Mouse (Mus musculus): Measurements from ENCODE around the gene Smc1a. TPM values are rescaled to one million over a fixed set of nuclear protein-coding genes. Genes with fewer than 3 reads are reported as not detected.
A peak's percentile ranks its signal among the peaks of the same experiment; 100 is the strongest.

Smc1a gene
- polyA plus RNA-seq (2012; rRNA removed), result 2.8 and 3.4 TPM in 2 replicates

DNA sequence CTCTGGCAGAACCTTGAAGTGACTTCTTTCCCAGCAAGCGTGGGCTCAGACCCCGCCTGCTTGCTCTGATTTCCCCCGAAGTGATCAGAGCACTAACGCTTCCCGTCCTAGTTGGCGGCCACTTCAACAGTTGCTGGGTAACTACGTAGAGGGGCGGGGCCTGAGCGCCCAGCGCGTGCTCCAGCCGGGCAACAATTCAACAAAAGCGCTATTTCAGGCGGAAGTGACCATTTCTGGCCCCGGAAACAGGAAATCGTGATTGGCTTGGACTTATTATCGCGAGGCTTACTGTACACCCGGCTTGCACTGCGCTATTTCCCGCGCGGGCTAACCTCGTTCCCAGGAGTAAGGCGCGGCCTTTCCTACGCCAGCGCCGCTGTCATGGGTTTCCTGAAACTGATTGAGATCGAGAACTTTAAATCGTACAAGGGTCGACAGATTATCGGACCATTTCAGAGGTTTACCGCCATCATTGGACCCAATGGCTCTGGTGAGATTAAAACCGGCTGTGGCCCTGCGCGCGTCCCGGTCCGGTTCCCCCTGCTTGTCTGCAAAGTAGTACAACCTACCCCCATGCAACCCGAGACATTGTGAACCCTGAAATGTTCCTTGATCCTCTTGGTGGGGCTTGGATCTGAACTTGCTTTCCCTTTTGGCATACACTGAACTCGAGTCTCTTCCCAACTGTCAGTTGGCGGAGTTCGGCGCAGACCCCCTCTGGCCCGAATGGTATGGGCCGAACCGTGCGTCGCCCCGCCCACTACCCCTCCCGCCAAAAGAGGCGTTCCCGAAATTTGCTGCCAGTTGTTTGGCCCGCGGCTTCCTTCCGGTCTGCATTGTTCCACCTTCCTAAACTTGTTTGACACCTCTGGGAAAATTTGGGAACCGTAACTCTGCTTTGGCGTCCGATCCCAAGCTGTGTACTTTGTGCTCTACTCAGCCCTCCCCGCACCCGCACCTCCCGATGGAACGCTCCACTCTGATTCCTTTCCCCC lies at the start of gene Smc1a, which contains the start of gene Ribc1:
Smc1a (plus strand) TSS at position 278 of the 995 bp plus-strand sequence.
Ribc1 (minus strand) TSS at position 145 of the 995 bp plus-strand sequence.
- H3K4me1 ChIP-seq (ENCODE audit: control insufficient read depth, insufficient read depth, low read length), result no peaks in the 10 kb centered on the region
- TF ChIP-seq CTCF (IDR thresholded peaks at IDR 0.05; ENCODE audit: control insufficient read depth, insufficient read depth, insufficient replicate concordance, low read depth, low read length) (no peak), POLR2A (IDR thresholded peaks at IDR 0.05; ENCODE audit: control insufficient read depth, low read depth, low read length) (peak; percentile 63)
- peak within 1 kb of the TSS; percentile 98 for H3K4me3 ChIP-seq (ENCODE audit: control insufficient read depth, low read depth, low read length)
- no peaks in the 10 kb centered on the region for H3K36me3 ChIP-seq (ENCODE audit: control insufficient read depth, insufficient read depth, low read length)
- H3K27me3 ChIP-seq (ENCODE audit: control insufficient read depth, insufficient read depth, low read length), result no peaks in the 10 kb centered on the region
- peak within 1 kb of the TSS; percentile 99 for H3K27ac ChIP-seq (ENCODE audit: control insufficient read depth, insufficient read depth, low read depth, low read length)

DNA sequence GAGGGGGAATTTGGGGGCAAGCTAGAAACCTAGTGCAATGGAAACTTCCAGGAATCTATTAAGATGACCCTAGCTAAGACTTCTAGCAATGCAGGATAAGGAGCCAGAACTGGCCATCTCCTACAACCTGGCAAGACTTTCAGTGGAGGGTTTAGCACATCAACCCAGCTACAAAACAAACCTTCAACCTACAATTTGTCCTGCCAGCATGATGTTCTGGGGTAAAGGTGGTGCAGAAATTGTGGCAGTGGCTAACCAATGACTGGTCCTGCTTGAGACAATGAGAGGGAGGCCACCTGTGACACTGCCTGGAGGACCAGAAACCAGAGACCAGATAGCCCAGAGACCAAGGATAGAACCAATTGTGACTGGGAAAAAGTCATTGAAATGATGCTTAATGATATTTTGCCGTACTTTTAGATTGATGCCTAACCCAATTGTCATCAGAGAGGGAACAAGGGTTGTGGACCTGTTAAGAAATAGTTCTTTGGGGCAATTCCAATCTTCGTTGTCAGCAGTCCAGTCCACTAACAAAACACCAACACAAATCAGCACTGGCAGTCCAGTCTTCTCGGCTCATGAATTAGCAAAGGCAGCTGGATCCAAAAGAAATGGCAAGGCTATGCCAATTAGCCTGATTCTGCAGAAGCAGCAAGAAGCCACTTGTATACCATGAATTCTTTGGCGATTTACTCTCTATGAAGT lies 17.1 kb upstream of the Smc1a start:
- Histone ChIP-seq H3K4me3 (ENCODE audit: control insufficient read depth, low read depth, low read length) (no peak overlapping the region), H3K4me1 (ENCODE audit: control insufficient read depth, insufficient read depth, low read length) (no peaks in the 10 kb centered on the region), H3K27me3 (ENCODE audit: control insufficient read depth, insufficient read depth, low read length) (no peaks in the 10 kb centered on the region), H3K36me3 (ENCODE audit: control insufficient read depth, insufficient read depth, low read length) (no peaks in the 10 kb centered on the region), H3K27ac (ENCODE audit: control insufficient read depth, insufficient read depth, low read depth, low read length) (no peak overlapping the region)
- TF ChIP-seq CTCF (IDR thresholded peaks at IDR 0.05; ENCODE audit: control insufficient read depth, insufficient read depth, insufficient replicate concordance, low read depth, low read length) (no peak), POLR2A (IDR thresholded peaks at IDR 0.05; ENCODE audit: control insufficient read depth, low read depth, low read length) (no peak)

DNA sequence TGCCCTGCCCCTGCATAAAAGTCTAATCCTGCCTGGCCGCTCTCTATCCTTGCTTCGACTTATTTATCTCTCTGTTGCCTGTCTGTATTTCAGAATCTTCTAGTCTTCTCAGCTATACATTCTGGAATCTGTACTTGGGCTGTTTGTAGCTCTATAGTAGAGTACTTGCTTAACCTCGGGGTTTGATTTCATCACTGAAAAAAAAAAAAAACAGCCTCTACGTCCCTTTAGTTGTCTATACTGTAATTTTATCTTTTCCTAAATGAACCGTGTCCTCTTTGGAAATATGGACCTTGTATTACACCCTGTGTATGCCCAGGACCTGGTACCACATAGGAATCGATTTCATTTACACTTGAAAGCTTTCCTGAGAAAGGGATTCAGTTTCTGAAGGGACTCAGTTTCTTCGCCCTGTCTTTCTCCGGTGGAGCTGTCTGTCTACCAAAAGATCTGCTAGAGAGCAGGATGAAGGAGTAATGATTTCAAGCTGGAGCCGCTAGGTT lies 15.0 kb upstream of the Smc1a start:
- TF ChIP-seq CTCF (IDR thresholded peaks at IDR 0.05; ENCODE audit: control insufficient read depth, insufficient read depth, insufficient replicate concordance, low read depth, low read length), result no peak
- no peak for TF ChIP-seq POLR2A (IDR thresholded peaks at IDR 0.05; ENCODE audit: control insufficient read depth, low read depth, low read length)
- no peaks in the 10 kb centered on the region for H3K27me3 ChIP-seq (ENCODE audit: control insufficient read depth, insufficient read depth, low read length)

DNA sequence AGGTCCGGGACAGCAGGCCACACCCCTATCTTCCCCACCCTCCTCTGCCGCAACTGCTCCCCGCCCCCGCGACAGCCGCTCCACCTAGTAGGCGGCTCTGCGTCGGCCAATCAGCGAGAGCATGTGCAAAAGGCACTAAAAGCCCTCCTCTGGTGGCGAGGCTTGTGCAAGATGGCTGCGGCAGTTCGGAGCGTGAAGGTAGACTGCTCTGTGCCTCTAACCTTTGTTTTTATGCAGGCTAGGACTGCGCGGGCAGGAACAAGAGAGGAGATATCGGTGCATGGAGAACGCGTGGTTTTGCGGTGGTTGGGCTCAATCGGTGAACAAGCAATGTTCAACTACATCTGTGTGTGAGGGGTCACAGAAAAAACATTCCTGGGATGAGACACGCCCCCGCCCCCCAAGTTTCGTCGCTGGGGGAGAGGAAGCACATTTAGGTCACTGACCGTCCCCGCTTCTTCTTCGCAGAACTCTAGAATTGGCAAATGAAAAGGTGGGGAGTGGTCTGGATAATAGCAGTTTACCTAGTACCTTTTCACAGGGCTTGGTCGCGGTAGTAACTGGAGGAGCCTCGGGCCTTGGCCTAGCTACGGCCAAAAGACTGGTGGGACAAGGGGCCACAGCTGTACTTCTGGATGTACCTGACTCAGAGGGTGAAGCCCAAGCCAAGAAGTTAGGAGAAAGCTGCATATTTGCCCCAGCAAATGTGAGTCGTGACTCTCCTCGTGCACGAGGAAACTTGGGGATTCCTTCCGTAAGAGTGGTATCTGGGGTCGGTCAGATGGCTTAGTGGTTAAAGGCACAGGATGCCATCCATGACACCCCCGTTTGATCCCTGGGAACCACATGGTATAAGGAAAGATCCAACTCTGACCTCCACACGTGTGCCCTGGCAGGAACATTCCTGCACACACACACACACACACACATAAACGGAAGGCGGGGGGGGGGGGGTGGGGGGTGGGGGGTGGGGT lies 14.2 kb upstream of the Smc1a start, which contains the start of gene Hsd17b10:
Hsd17b10 (plus strand) TSS at position 109 of the 974 bp plus-strand sequence.
- Histone ChIP-seq H3K4me3 (ENCODE audit: control insufficient read depth, low read depth, low read length) (peak within 1 kb of the TSS; percentile 77), H3K4me1 (ENCODE audit: control insufficient read depth, insufficient read depth, low read length) (no peaks in the 10 kb centered on the region), H3K27me3 (ENCODE audit: control insufficient read depth, insufficient read depth, low read length) (no peaks in the 10 kb centered on the region), H3K36me3 (ENCODE audit: control insufficient read depth, insufficient read depth, low read length) (no peaks in the 10 kb centered on the region), H3K27ac (ENCODE audit: control insufficient read depth, insufficient read depth, low read depth, low read length) (no peak within 1 kb of the TSS)
- TF ChIP-seq CTCF (IDR thresholded peaks at IDR 0.05; ENCODE audit: control insufficient read depth, insufficient read depth, insufficient replicate concordance, low read depth, low read length), result no peak
- peak; percentile 55; the same call in 1 of the 2 replicates for TF ChIP-seq POLR2A (IDR thresholded peaks at IDR 0.05; ENCODE audit: control insufficient read depth, low read depth, low read length)

More for the DNA sequence above, 15.0 kb upstream of the Smc1a start:
- Histone ChIP-seq H3K27ac (ENCODE audit: control insufficient read depth, insufficient read depth, low read depth, low read length) (no peak overlapping the region), H3K4me1 (ENCODE audit: control insufficient read depth, insufficient read depth, low read length) (no peaks in the 10 kb centered on the region), H3K4me3 (ENCODE audit: control insufficient read depth, low read depth, low read length) (peak overlapping the region; percentile 77), H3K36me3 (ENCODE audit: control insufficient read depth, insufficient read depth, low read length) (no peaks in the 10 kb centered on the region)

DNA sequence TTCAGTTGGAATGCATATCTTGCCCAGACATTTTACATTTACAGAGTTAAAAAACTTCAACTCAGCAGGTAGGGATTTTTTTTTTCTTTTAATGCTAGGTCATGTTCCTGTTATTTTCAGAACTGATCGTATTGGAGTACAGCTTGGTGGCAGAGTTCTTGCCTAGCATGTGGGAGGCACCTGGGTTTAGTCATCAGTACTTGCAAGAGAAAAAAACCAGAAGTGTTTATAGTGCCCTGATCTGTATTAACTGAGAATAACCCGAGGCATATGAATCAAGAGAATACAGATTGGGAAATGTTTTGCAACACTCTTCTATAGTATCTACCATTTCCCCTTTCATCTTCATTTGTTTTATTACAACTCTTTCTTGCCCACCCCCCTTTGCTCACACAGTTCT lies 13.4 kb upstream of the Smc1a start:
- no peaks in the 10 kb centered on the region for H3K4me1 ChIP-seq (ENCODE audit: control insufficient read depth, insufficient read depth, low read length)
- no peak overlapping the region for H3K27ac ChIP-seq (ENCODE audit: control insufficient read depth, insufficient read depth, low read depth, low read length)
- H3K27me3 ChIP-seq (ENCODE audit: control insufficient read depth, insufficient read depth, low read length), result no peaks in the 10 kb centered on the region
- no peaks in the 10 kb centered on the region for H3K36me3 ChIP-seq (ENCODE audit: control insufficient read depth, insufficient read depth, low read length)
- TF ChIP-seq POLR2A (IDR thresholded peaks at IDR 0.05; ENCODE audit: control insufficient read depth, low read depth, low read length), result no peak
- no peak for TF ChIP-seq CTCF (IDR thresholded peaks at IDR 0.05; ENCODE audit: control insufficient read depth, insufficient read depth, insufficient replicate concordance, low read depth, low read length)
- H3K4me3 ChIP-seq (ENCODE audit: control insufficient read depth, low read depth, low read length), result no peak overlapping the region

DNA sequence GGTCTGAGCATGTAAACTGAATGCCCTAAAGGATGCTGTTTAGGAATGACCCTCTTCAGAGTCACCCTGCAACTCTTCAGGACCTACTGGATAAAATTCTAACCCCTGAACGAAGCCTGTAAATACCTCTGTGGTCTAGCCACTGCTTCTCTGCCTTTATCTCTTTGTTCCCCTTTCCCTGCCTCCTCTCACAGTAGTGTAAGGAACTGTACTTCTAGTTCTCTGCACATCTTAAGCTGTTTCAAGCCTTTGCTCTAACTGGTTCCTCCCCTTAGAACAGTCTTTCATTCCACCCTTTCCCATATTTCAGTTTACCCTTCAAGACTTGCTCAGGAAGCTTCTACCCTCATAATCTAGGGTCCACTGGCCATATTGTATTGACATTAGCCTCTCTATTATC lies 8.4 kb upstream of the Smc1a start:
- Histone ChIP-seq H3K27me3 (ENCODE audit: control insufficient read depth, insufficient read depth, low read length) (no peaks in the 10 kb centered on the region), H3K27ac (ENCODE audit: control insufficient read depth, insufficient read depth, low read depth, low read length) (no peak overlapping the region), H3K4me3 (ENCODE audit: control insufficient read depth, low read depth, low read length) (no peak overlapping the region), H3K4me1 (ENCODE audit: control insufficient read depth, insufficient read depth, low read length) (no peaks in the 10 kb centered on the region), H3K36me3 (ENCODE audit: control insufficient read depth, insufficient read depth, low read length) (no peaks in the 10 kb centered on the region)
- TF ChIP-seq POLR2A (IDR thresholded peaks at IDR 0.05; ENCODE audit: control insufficient read depth, low read depth, low read length) (no peak), CTCF (IDR thresholded peaks at IDR 0.05; ENCODE audit: control insufficient read depth, insufficient read depth, insufficient replicate concordance, low read depth, low read length) (no peak)
